Mouse (Mus musculus): ENCODE results near the gene Crybg1. TPM values are rescaled to one million over a fixed set of nuclear protein-coding genes. Genes with fewer than 3 reads are reported as not detected.
A peak's percentile ranks its signal among the peaks of the same experiment; 100 is the strongest.

Gene Crybg1
- total and polyA plus RNA-seq, 2 experiments from 2014 or later: 0.10 to 0.16 TPM

GRCm38 (mm10) chr10:43923096-43923495 lies 225.6 kb downstream of the Crybg1 start:
- no peak for DNase-seq (ENCODE audit: low spot score)
- Histone ChIP-seq H3K9ac (replicated peaks; ENCODE audit: low read length) (no peak overlapping the region), H3K4me2 (ENCODE audit: low read depth, low read length) (no peak overlapping the region), H3K27me3 (ENCODE audit: insufficient read depth, low read length) (no peaks in the 10 kb centered on the region), H3K9me3 (ENCODE audit: low read length) (no peaks in the 10 kb centered on the region), H3K36me3 (ENCODE audit: insufficient read depth, low read length) (no peaks in the 10 kb centered on the region), H3K4me3 (ENCODE audit: low read length) (no peak overlapping the region), H3K4me1 (ENCODE audit: insufficient read depth, low read length) (no peaks in the 10 kb centered on the region), H3K27ac (no peak overlapping the region)
- ATAC-seq: no peak
- TF ChIP-seq CTCF (IDR thresholded peaks at IDR 0.05; ENCODE audit: low read depth): no peak
- WGBS: 91% methylated on average over 3 of the region's 3 CpGs

- Histone ChIP-seq H3K9me3 (ENCODE audit: low read length) (no peaks in the 10 kb centered on the region), H3K27ac (no peak overlapping the region), H3K27me3 (ENCODE audit: insufficient read depth, low read length) (no peaks in the 10 kb centered on the region), H3K4me3 (ENCODE audit: low read length) (no peak overlapping the region), H3K4me1 (ENCODE audit: insufficient read depth, low read length) (no peaks in the 10 kb centered on the region), H3K9ac (replicated peaks; ENCODE audit: low read length) (no peak overlapping the region), H3K4me2 (ENCODE audit: low read depth, low read length) (no peak overlapping the region), H3K36me3 (ENCODE audit: insufficient read depth, low read length) (no peaks in the 10 kb centered on the region)
- peak; percentile 89 for DNase-seq (ENCODE audit: low spot score)
- peak; percentile 97 for TF ChIP-seq CTCF (IDR thresholded peaks at IDR 0.05; ENCODE audit: low read depth)
- peak; percentile 81 for ATAC-seq
- 40% methylated on average over 17 of the region's 17 CpGs for WGBS
Measured at GRCm38 (mm10) chr10:43918696-43919608, 229.7 kb downstream of the Crybg1 start.

GRCm38 (mm10) chr10:43916737-43917136 lies 231.9 kb downstream of the Crybg1 start:
- Histone ChIP-seq H3K9me3 (ENCODE audit: low read length) (no peaks in the 10 kb centered on the region), H3K36me3 (ENCODE audit: insufficient read depth, low read length) (no peaks in the 10 kb centered on the region), H3K4me3 (ENCODE audit: low read length) (no peak overlapping the region), H3K4me2 (ENCODE audit: low read depth, low read length) (no peak overlapping the region), H3K27me3 (ENCODE audit: insufficient read depth, low read length) (no peaks in the 10 kb centered on the region), H3K4me1 (ENCODE audit: insufficient read depth, low read length) (no peaks in the 10 kb centered on the region), H3K9ac (replicated peaks; ENCODE audit: low read length) (no peak overlapping the region), H3K27ac (no peak overlapping the region)
- DNase-seq (ENCODE audit: low spot score) (no peak), ATAC-seq (no peak)
- no peak for TF ChIP-seq CTCF (IDR thresholded peaks at IDR 0.05; ENCODE audit: low read depth)
- 81% methylated on average over 2 of the region's 2 CpGs for WGBS

GRCm38 (mm10) chr10:43916181-43916580 lies 232.5 kb downstream of the Crybg1 start:
- Histone ChIP-seq H3K36me3 (ENCODE audit: insufficient read depth, low read length) (no peaks in the 10 kb centered on the region), H3K4me2 (ENCODE audit: low read depth, low read length) (no peak overlapping the region), H3K4me3 (ENCODE audit: low read length) (no peak overlapping the region), H3K9me3 (ENCODE audit: low read length) (no peaks in the 10 kb centered on the region), H3K27ac (no peak overlapping the region), H3K9ac (replicated peaks; ENCODE audit: low read length) (no peak overlapping the region), H3K27me3 (ENCODE audit: insufficient read depth, low read length) (no peaks in the 10 kb centered on the region), H3K4me1 (ENCODE audit: insufficient read depth, low read length) (no peaks in the 10 kb centered on the region)
- DNase-seq (ENCODE audit: low spot score) (no peak), ATAC-seq (no peak)
- 81% methylated on average over 12 of the region's 12 CpGs for WGBS
- no peak for TF ChIP-seq CTCF (IDR thresholded peaks at IDR 0.05; ENCODE audit: low read depth)

- DNase-seq (ENCODE audit: low spot score) (no peak), ATAC-seq (no peak)
- no peaks in the 10 kb centered on the region for H3K9me3 ChIP-seq (ENCODE audit: low read length)
- no peak overlapping the region for H3K27ac ChIP-seq
- no peak overlapping the region for H3K9ac ChIP-seq (replicated peaks; ENCODE audit: low read length)
- H3K4me1 ChIP-seq (ENCODE audit: insufficient read depth, low read length): no peaks in the 10 kb centered on the region
- H3K36me3 ChIP-seq (ENCODE audit: insufficient read depth, low read length): no peaks in the 10 kb centered on the region; the same call in 1 of the 2 replicates
- WGBS: 87% methylated on average over 3 of the region's 3 CpGs
- H3K4me2 ChIP-seq (ENCODE audit: low read depth, low read length): no peak overlapping the region
- no peaks in the 10 kb centered on the region for H3K27me3 ChIP-seq (ENCODE audit: insufficient read depth, low read length)
- TF ChIP-seq CTCF (IDR thresholded peaks at IDR 0.05; ENCODE audit: low read depth): no peak
- no peak overlapping the region for H3K4me3 ChIP-seq (ENCODE audit: low read length)
Measured at GRCm38 (mm10) chr10:43912236-43912635, 236.4 kb downstream of the Crybg1 start.

GRCm38 (mm10) chr10:43910873-43911142 lies 237.8 kb downstream of the Crybg1 start:
- Histone ChIP-seq H3K4me1 (ENCODE audit: insufficient read depth, low read length) (no peaks in the 10 kb centered on the region), H3K27ac (no peak overlapping the region), H3K36me3 (ENCODE audit: insufficient read depth, low read length) (no peaks in the 10 kb centered on the region; the same call in 1 of the 2 replicates), H3K9ac (replicated peaks; ENCODE audit: low read length) (no peak overlapping the region), H3K4me3 (ENCODE audit: low read length) (no peak overlapping the region), H3K9me3 (ENCODE audit: low read length) (no peaks in the 10 kb centered on the region), H3K27me3 (ENCODE audit: insufficient read depth, low read length) (no peaks in the 10 kb centered on the region), H3K4me2 (ENCODE audit: low read depth, low read length) (no peak overlapping the region)
- TF ChIP-seq CTCF (IDR thresholded peaks at IDR 0.05; ENCODE audit: low read depth): no peak
- 88% methylated on average over 8 of the region's 8 CpGs for WGBS
- ATAC-seq: no peak
- no peak for DNase-seq (ENCODE audit: low spot score)
